Mouse (Mus musculus) granulocyte monocyte progenitor cell, adult 5-6 weeks (primary cell): ENCODE measurements around the gene Scin. TPM values are rescaled to one million over a fixed set of nuclear protein-coding genes. Genes with fewer than 3 reads are reported as not detected.
"Not testable (repeated sequence)": the region's sequence is repeated elsewhere in the genome, so short reads cannot be mapped to it uniquely, and the experiment has no call there.

Source experiments
- ATAC-seq: replicated peaks from 2 replicates; pipeline ENCODE4 v1.8.0; 2016; ENCODE audit warnings: mild to moderate bottlenecking, moderate TSS enrichment, inconsistent platforms; ENCODE audit not compliant: poor library complexity, severe bottlenecking
- total RNA-seq, 2 experiments: library from RNA; stranded (forward) in 1 of 2; stranded (reverse) in 1 of 2; fragments of 200-712, 200-1000 nt in 1 of 2; fragments of >200 nt in 1 of 2; fragmentation: Nextera tagmentation in 1 of 2; gene quantifications; 2 replicates each; pipeline ENCODE4 v1.2.3; 2014 to 2017

Scin gene
- total RNA-seq (2014; fragmentation: Nextera tagmentation) (1.7 and 6.1 TPM in 2 replicates), total RNA-seq (2017) (1.4 and 1.5 TPM in 2 replicates)

- peak; percentile 38 for ATAC-seq
Measured at GRCm38 (mm10) chr12:40133573-40134271, at the start of gene Scin. Gene Scin (minus strand): TSS chr12:40134228.

- peak; percentile 50 for ATAC-seq
Measured at GRCm38 (mm10) chr12:40177089-40177488, 43.1 kb upstream of the Scin start.

- no peak for ATAC-seq
Measured at GRCm38 (mm10) chr12:40176158-40176557, 42.1 kb upstream of the Scin start.

GRCm38 (mm10) chr12:40175171-40175570 is 41.1 kb upstream of the Scin start:
- not testable (repeated sequence) for ATAC-seq

GRCm38 (mm10) chr12:40171637-40172036 is 37.6 kb upstream of the Scin start:
- peak; percentile 92 for ATAC-seq

- ATAC-seq: no peak
Measured at GRCm38 (mm10) chr12:40169675-40170074, 35.6 kb upstream of the Scin start.

- ATAC-seq: peak; percentile 93
Measured at GRCm38 (mm10) chr12:40164621-40165020, 30.6 kb upstream of the Scin start.

- no peak for ATAC-seq
Measured at GRCm38 (mm10) chr12:40160777-40161176, 26.7 kb upstream of the Scin start.

- no peak for ATAC-seq
Measured at GRCm38 (mm10) chr12:40154188-40154587, 20.2 kb upstream of the Scin start.

GRCm38 (mm10) chr12:40152353-40153069 is 18.5 kb upstream of the Scin start:
- peak; percentile 91 for ATAC-seq

- ATAC-seq: no peak
Measured at GRCm38 (mm10) chr12:40147319-40147718, 13.3 kb upstream of the Scin start.

GRCm38 (mm10) chr12:40146510-40146909 is 12.5 kb upstream of the Scin start:
- no peak for ATAC-seq

- peak; percentile 91 for ATAC-seq
Measured at GRCm38 (mm10) chr12:40140706-40141105, 6.7 kb upstream of the Scin start.

GRCm38 (mm10) chr12:40139484-40140245 is 5.6 kb upstream of the Scin start:
- ATAC-seq: no peak

GRCm38 (mm10) chr12:40134529-40134928 is 501 bp upstream of the Scin start:
- no peak for ATAC-seq

GRCm38 (mm10) chr12:40133194-40133572 is 845 bp downstream of the Scin start:
- no peak for ATAC-seq

- no peak for ATAC-seq
Measured at GRCm38 (mm10) chr12:40118872-40119271, 15.2 kb downstream of the Scin start.

GRCm38 (mm10) chr12:40117045-40117444 is 17.0 kb downstream of the Scin start:
- ATAC-seq: no peak

GRCm38 (mm10) chr12:40116214-40116613 is 17.8 kb downstream of the Scin start:
- no peak for ATAC-seq

GRCm38 (mm10) chr12:40114883-40115282 is 19.1 kb downstream of the Scin start:
- peak; percentile 33; the same call in 1 of the 2 replicates for ATAC-seq

- peak; percentile 53; the same call in 1 of the 2 replicates for ATAC-seq
Measured at GRCm38 (mm10) chr12:40114020-40114419, 20.0 kb downstream of the Scin start.
